Mouse (Mus musculus) frontal cortex, adult (tissue): ENCODE measurements around the gene Hmg20a.

Experiments
- ATAC-seq: cut with Nextera tagmentation; 2 replicates; pipeline ENCODE4 v1.9.2; 2017; ENCODE audit warnings: mild to moderate bottlenecking, moderate library complexity, mixed read lengths; ENCODE audit not compliant: low TSS enrichment

The Hmg20a gene

DNA sequence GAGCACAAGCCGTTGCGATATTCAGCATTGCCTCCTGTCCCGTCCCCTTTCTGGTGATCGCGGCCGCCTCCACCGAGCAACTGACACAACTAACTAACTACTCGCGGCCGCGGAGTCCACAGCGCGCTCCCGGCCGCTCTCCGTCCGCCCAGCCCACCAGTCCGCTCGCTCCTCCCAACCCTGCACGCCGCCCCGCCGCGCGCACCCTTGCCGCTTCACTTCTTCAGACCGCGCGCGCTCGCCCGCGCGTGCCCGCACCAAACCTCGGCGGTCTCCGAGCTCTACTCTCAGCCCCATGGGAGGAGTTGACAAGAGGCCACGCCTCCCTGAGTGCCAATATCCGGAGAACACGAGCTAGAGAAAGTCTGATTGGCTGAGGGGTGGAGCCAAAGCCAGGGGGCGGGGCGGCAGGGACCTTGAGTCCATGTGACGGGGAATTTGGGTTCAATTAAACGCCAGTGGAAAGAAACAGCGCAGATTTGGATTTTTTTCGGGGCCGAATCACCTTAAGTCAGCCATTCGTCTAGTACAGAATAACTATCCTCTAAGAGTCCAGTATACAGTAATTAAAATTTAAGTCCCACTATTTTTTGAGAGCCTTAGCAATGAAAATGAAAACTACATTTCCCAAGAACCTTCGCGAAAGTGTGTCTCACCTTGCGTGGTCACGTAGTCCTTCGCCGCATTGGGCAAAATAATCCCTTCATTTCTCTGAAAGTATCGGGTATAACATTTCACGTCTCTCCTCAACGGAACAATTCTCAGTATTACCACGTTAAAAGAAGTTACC is at the start of gene Hmg20a, which contains the start of gene Peak1:
Hmg20a (plus strand) TSS at position 662 of the 790 bp plus-strand sequence.
Peak1 (minus strand) TSS at position 120 of the 790 bp plus-strand sequence.
- peak; percentile 93 for ATAC-seq

DNA sequence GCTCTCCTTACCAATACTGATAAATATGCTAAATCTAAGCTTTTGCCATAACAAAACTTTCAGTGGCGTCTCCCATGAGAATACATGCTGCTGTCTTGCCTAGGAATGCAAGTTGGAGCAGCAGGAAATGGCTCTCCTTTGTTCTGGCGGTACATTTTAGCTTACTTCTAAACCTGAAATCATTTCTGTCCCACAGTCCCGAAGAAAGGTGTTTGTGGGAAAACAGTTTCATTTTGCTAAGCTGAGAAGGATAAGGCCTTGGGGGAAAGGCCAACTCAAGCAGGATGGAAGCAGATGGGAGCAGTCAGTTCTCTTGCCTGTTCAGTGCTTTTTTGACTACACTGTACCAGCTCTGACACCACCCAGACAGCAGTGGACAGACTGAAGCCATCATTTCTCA is 49.6 kb upstream of the Hmg20a start:
- no peak for ATAC-seq

DNA sequence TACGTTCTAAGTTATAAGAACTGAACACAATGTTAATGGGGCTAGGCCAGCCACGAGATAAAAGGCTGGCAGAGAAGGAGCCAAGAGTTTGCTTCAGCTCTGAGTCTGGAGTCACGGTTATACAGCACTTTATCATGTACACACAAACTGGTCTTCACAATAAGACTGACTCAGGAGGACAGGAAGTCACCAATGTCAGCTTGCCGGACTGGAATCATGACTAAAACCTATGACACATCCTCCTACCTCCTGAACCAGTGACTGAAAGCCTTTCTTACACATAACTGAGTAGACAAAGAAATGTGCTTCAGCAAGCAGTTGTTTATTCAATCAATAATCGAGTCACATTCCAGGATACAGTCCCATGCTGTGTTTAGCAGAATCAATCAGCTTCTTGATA is 47.7 kb upstream of the Hmg20a start:
- ATAC-seq, result no peak

DNA sequence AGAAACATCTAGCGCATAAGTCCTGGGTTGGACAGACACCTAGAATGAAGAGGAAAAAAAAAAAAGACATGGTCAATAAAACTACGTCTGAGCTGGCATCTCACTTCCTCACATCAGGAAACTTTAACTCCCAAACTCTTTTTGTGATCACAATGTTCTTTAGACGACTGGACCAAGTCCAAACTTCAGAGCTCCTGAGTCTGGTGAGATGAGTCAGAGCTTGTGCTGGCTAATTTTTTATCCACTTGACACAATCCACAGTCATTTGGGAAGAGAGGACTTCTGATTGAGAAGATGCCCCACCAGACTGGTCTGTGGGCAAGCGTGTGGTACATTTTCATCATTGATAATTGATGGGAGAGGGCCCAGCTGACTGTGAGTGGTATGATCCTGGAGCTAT is 44.0 kb upstream of the Hmg20a start:
- ATAC-seq, result peak; percentile 84

DNA sequence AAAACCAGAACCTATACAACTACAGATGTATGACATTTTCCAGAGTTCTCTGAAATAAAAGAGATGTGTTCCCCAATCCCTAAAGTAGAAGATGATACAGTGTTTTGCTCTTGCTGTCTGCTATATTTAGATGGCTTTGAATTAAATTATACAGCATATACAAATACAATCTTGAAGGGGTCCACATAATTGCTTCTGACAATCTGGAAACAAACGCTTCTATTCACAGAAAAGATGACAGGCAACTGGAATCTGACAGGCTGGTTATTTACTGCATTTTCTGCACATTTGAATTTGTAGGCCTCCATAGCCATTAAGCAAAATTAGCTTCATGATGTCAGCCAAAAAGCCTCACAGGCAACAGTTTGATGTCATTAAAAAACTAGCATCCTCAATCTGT is 35.6 kb upstream of the Hmg20a start:
- ATAC-seq, result no peak

DNA sequence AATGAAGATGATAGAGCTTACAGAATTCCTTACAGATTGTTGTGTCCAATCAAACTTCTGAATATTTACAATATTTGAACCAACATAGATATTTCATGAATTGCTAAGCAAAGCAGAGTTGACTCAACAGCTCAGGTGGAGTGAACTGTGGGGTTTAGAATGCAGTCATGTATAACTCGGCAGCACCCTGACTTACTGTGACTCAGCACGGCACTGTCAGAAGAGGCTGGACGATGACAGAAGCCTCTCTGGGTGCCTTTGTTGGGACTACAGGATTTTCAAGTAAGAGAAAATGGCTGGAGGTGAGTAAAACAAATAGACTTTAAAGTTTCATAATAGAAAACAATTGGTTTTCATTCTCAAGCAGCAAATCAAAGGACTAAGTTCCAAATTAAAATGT is 25.6 kb upstream of the Hmg20a start:
- ATAC-seq, result no peak

DNA sequence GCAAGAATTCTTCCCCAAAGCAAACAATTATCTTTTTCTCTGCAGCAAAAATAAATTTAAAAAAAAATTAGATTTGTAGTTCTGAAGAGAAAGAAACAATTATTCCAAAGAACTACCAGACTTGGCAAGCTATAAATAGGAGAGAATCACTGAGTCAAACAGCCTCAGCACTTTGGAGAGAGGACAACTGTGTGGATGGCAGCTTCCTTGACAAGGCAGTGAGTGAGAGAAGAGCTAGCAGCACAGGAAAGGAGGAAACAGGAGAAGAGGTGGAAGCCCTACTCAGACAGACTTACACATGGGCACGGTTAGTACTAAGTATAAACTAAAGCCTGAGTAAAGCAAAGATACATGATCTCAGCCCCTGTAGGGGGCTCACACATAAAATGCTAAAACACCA is 22.1 kb upstream of the Hmg20a start:
- peak; percentile 92 for ATAC-seq

DNA sequence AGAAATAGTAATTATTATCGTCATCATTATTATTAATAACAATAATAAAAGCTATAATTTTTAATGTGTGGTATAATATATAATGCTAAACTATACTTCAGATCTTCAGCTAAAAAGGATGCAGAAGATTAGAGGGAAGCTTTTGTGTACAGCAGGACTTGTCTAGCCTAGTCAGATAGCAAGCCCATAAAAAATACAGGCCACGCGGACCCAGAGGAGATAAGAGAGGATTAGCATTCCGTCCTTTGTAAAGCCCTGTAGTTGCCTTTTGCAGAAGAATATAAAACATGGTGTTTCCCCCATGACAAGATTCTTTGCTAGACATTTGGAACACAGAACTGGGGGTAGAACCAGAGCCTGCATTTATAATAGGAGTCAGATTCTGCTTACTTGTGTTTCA is 13.8 kb upstream of the Hmg20a start:
- ATAC-seq, result no peak

DNA sequence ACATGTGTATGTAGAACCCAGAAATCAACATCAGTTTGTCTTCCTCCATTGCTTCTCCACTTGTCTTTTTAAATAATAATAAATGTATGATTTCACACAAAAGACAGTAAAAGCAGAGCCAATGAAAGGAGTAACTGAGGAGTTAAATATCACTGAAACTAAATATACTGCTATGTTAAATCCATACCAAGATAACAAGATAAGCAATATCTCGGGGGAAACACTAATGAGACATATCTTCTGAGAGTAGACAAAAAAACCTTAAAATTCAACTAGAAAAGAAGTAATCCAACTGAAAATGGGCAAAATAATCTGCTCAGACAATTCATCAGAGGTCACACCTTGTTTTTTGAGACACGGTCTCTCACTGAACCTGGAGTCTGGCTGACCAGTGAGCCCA is 8.5 kb upstream of the Hmg20a start:
- no peak for ATAC-seq

DNA sequence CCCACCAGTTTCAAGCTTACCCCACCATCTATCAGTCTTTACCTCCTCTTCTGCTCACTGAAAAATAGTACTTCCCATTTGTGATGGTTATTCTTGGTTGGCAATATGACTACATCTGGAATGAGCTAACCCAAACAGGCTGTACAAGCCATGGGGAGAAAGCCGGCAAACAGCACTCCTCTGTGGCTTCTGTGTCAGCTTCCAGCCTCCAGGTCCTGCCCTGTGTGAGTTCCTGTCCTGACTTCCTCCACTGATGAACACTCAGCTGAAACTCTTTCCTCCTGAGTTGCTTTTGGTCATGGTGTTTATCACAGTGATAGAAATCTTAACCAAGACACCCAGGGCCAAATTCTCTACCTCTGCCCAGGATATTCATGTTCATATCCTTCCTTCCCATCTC is 5.7 kb upstream of the Hmg20a start:
- ATAC-seq, result no peak

DNA sequence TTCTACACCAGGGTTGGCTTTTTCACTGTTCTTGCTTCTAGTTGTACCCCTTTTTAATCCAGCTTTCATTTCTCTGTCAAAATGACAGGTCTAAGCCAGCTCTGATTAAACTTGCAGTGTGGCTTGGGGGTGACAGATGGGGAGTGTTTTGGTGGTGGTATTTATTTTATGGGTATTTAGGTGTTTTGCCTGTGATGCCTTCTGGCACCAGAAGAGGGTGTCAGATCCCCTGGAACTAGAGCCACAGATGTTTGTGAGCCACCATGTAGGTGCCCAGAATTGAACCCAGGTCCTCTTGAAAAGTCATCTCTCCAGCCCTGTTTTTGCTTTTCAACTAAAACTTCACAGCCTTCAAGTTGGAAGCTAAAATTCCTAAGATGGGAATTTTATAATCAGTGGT is 4.1 kb upstream of the Hmg20a start:
- ATAC-seq, result no peak

DNA sequence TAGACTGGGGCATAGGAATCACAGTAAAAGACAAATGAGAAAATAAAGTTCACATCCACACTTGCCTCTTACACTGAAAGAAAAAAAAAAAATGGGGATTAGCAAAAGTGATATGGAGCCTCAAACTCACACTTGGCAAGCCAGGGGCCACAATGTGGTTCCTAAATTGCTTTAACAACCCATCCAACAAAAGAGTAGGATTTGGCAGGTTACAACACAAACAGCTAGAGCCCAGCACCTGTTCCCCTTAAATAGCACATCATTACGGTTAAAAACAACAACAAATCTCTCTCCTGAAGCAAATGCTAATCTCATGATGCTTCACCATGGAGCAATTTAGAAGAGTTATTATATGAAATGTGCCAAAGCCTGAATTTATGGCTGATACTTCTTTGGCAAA is 3.0 kb upstream of the Hmg20a start:
- no peak for ATAC-seq

DNA sequence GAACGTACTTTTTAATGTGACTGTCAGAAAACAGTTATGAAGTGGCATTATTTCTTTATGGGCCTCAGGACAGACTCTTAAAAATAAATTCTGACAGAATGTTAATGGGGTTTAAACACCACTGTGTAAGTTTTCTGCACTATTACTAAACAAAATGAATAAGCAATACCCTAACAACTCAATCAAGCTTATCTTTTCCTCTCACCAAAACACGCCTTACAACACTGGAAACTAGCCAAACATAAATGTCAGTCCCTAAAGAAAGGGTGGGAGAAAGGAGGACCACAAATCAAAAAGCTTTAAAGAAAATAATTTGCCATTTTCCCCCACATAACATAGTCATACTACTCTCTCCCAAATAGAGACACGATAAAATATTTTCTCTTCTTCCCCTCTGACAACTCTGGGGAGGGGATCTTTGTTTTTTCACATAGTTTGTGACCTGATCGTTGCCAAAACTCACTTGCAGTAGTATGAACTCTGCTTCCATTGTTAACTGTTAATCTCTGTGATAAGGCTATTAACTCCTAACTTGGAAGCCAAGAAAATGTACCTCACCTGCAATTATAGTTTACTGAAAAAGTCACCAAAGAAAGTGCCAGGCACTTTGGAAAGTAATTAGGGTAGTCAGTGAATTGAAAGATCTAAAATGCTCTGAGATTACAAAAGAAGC is 2.3 kb upstream of the Hmg20a start:
- ATAC-seq, result no peak

DNA sequence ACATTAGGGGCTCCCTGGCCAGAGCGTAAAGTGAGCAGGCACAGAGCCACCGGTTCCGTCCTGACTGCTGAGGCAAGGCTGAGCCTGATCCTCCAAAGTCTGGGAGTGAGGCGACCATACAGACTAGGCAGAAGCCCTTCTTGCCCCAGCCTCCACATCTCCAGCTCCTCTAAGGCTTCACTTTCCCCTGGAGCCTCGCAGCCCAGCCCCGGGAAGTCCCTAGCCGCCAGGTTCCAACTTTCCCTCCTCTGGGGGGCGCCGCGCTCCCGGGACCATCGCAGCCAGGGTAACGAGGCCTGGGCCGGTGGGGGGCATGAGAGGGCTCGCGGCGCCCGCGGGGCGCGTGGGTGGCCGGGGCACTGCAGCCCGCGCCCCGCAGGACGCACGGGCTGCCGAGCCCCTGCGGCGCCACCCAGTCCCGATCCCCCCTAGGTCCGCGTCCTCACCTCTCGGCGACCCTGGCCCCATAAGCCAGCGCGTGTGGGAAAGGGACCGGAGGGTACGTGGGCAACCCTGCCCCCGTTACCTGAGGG is 928 bp upstream of the Hmg20a start:
- ATAC-seq, result peak; percentile 47

DNA sequence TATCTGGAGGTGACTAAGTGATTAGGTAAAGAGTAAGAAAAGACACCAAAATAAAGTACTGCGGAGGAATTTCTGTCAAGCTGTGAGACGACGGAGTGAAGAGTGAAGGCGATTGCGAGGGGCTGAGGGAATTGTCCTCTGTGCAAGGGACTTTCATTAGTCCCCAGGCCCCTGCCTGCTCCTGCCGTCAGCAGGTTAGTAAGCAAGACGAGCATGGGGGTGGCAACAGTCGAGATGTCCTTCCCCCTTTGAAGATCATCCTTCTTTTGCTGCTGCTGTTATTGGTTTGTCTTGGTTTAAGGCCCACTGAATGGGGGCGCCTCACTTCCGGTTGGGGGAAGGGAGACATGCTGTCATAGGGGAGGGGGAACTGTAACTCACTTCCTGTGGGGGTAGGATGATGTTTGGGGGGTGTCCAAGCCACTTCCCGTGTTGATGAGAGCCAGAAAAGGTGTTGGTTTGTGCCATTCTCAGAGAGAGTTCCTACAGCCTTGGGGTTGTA is 380 bp downstream of the Hmg20a start:
- ATAC-seq, result peak; percentile 38

DNA sequence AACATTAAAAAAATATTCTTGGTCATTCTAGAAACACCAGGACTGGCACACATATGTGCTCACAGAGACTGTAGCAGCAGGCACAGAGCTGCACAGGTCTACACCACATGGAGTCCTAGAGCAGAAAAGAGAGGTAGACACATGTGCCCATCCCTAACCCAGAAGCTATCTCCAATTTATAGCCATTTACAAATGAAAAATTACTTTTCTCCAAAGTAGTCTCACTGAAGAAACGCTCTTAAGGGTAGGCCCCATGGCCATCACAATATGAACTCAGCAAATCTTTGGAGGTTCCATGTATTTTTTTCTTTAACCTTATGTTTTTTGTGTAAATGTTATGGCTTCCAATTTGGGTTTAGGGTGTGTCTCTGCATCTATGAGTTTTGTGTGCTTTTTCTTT is 1.8 kb downstream of the Hmg20a start:
- no peak for ATAC-seq

DNA sequence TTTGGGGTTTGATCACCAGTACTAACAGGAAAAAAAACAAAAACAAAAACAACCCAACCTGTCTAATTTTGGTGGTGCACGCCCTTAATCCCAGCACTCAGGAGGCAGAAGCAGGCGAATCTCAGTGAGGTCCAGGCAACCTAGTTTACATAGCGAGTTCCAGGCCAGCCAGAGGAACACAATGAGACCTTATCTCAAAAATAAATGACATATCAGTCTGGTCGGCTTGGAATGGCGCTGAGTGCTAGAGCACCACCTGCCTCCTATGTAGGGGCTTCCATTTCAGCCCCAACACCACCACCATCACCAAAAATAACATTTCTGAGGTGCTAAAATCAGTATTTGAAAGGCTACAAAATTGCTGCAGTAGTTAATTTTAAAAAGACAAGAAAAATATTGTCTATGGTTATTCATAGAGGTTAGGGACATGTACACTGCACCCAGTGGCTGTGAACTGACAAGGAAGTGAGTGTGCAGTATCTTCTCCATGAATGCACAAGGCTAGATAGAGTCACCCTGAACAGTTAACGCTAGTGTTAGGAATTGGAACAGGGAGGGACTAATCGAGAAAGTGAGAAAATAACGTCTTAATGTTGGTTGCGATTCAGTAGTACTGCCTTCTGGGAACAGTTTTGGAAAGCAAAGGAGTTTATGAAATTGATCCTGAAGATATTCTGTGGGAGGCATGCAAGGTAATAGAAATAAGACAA is 2.6 kb downstream of the Hmg20a start:
- ATAC-seq, result no peak

DNA sequence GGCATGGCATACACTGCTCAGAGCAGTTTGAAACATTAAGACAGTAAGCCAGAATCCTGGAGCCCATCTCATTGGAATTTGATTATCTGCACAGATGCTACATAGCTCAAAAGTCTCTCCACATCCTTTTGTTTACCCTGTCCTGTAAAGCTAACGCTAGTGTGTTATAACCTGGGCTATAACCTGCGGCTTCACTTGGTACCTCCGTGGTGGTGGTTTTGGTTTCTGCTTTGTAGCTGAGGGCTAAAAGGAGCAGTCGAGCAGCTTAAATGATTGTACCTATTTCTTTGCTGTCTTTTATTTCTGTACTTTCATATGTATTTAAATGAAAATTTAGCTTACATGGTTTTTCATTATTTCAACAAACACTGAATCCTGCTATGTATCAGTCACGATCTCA is 3.6 kb downstream of the Hmg20a start:
- ATAC-seq, result no peak

DNA sequence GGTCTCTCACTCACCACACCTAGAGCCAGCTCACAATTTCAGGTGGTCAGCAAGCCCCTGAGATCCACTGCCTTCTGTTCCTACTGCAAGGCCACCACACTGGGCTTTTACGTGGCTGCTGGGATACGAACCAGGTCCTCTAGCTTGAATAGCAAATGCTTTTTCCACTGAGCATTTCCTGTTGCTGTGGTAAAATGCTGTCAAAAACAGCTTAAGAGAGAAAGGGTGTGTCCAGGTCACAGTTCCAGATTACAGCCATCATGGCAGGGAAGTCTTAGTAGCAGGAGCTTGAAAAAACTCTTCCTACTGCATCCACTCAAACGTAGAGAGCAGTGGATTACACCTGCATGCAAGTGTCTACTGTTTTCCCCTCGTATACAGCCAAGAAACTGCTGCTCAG is 6.5 kb downstream of the Hmg20a start:
- no peak for ATAC-seq

DNA sequence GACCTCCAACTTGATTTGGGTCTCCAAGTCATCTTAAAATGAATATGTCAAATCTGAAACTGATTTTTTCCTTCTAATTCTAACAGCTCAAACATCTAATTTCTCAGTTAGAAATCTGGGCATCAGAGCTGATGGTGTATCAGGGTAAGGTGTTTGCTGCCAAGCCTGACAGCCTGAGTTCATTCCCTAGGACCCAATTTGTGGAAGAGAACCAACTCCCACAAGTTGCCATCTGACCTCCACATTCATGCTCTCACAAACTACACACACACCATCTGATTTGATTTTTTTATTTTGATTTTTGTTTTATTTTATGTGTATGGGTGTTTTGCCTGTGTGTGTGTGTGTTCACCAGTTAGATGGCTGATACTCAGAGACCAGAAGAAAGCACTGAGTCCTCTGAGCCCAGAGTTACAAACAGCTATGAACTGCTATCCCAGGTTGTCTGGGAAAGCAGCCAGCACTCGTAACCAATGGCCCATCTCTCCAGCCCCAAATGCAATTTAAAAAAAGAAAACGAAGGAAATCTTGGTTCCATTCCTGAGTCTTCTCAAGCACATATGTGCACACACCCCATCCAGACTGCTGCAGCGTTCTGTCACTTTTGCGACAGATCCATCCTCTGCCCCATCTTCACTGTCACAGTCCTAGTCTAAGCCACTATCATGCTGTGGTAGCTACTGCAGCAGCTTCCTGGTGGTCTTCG is 17.6 kb downstream of the Hmg20a start:
- ATAC-seq, result peak; percentile 62

DNA sequence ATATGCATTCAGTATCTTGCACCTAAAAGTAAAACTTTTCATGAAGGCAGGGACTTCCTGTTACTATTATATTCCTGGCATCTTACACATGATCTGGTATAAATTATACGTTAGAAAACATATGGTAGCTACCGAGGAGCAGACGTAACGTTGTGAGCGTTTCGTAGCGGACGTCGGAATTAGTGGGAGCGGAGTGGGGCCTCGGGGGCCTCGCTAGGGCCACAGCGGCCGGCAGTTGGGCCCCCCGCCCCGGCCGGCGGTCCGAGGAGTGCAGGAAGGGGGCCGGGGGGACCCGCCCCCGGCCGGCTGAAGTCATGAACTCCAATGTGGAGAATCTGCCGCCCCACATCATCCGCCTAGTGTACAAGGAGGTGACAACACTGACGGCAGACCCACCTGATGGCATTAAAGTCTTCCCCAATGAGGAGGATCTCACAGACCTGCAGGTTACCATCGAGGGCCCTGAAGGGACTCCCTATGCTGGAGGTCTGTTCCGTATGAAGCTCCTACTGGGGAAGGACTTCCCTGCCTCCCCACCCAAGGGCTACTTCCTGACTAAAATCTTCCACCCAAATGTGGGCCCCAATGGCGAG is 19.0 kb downstream of the Hmg20a start:
- peak; percentile 47; the same call in 1 of the 2 replicates for ATAC-seq
